Mouse (Mus musculus) stomach, postnatal 0 days (tissue): ENCODE data around the gene Scfd1.

Experiments
- CTCF ChIP-seq: IDR thresholded peaks from 2 replicates; pipeline ENCODE4 v1.5.1; 2016; ENCODE audit warnings: antibody characterized with exemption, low read depth, mild to moderate bottlenecking, moderate library complexity
- EP300 ChIP-seq: optimal IDR thresholded peaks from 2 replicates; pipeline ENCODE3; 2016; ENCODE audit warnings: antibody characterized with exemption

- TF ChIP-seq CTCF = peak; percentile 39
- no peak for TF ChIP-seq EP300
These were observed 26.8 kb downstream of the Scfd1 start for GRCm38 (mm10) chr12:51403987-51404586.
